18 mouse cellular contexts compared by ENCODE assay signal in the genomic region with DNA sequence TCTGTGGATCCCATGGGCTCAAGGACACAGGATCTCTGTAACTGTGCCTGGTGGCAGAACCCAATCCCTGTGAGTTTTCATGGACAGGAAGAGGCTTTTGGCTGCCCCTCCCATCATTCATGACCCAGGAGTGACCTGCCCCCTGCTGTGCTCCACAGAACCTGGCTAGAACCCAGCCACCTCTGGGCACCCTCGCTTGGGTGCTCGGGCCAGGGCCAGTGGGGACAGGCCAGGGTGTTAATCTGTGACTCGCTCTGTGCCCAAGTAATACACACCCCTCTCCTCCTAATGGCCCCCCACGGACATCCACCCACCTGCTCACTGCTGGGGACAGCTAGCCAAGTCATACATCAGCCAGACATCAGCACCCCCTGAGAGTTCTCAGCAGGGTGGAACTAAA.
DNase-seq lines count a peak whose midpoint lies in the region; ATAC-seq and TF ChIP-seq lines count a peak whose summit lies in the region.
"Had no signal": no experiment of that assay in that cellular context is flagged by ENCODE, and none has a peak within 500 bp of the region (broad histone marks: within the 10 kb centered on the region; RNA-seq: fewer than 3 reads in every experiment).

No protein-coding gene starts in this region.

- H3K9ac ChIP-seq in kidney, embryonic 14.5 days (ENCODE audit: low read depth, low read length) = no peak overlapping the region
- H3K9ac ChIP-seq: heart, embryonic 15.5 days; hindbrain, embryonic 14.5 days had no signal

- no peak overlapping the region for H3K27ac ChIP-seq in kidney, embryonic 14.5 days (ENCODE audit: low read depth, low read length)
- H3K27ac ChIP-seq in kidney, adult 2 months (ENCODE audit: insufficient read depth, low read depth, low read length) = peak overlapping the region; percentile 96
- H3K27ac ChIP-seq: embryonic facial prominence, embryonic 10.5 days; heart, embryonic 15.5 days; hindbrain, embryonic 14.5 days had no signal

- peak; percentile 37 for DNase-seq in adrenal gland, postnatal 10 days
- DNase-seq in adrenal gland, adult 8-10 months = no peak
- peak; percentile 98 for DNase-seq in kidney, adult 11 months
- peak; percentile 97 for DNase-seq in kidney, adult 2 months
- DNase-seq in kidney, postnatal 36 days = peak; percentile 92 to 97
- no peak for DNase-seq in thymus, postnatal 0 days (ENCODE audit: low spot score)
- no peak for DNase-seq in testis, postnatal 14 days (ENCODE audit: low spot score)
- DNase-seq: cerebellum, adult 11-12 months; cerebellum, postnatal 36 days; gastrocnemius, postnatal 36 days; lung, postnatal 36 days; right cerebral cortex, postnatal 25 days had no signal

- H3K27me3 ChIP-seq in kidney, embryonic 14.5 days (ENCODE audit: control insufficient read depth, insufficient read depth, low read length) = no peaks in the 10 kb centered on the region
- H3K27me3 ChIP-seq in kidney, adult 2 months (replicated peaks; ENCODE audit: control insufficient read depth, insufficient read depth, low read length) = no peaks in the 10 kb centered on the region
- H3K27me3 ChIP-seq: heart, embryonic 15.5 days had no signal

- H3K9me3 ChIP-seq in kidney, embryonic 14.5 days (ENCODE audit: control insufficient read depth, low read length) = no peaks in the 10 kb centered on the region
- H3K9me3 ChIP-seq: embryonic facial prominence, embryonic 10.5 days; heart, embryonic 15.5 days had no signal

- no peak for ATAC-seq in kidney, embryonic 14.5 days (ENCODE audit: low FRiP score, low TSS enrichment)
- ATAC-seq: activated CD4-positive, CD25-positive, alpha-beta regulatory T cell, adult 4 months had no signal

- TF ChIP-seq POLR2A in kidney, adult 2 months (IDR thresholded peaks at IDR 0.05; ENCODE audit: low read depth, low read length) = no peak

- H3K4me3 ChIP-seq in kidney, embryonic 14.5 days (ENCODE audit: low read length) = no peak overlapping the region
- no peak overlapping the region for H3K4me3 ChIP-seq in kidney, adult 2 months (ENCODE audit: insufficient read depth, low read depth, low read length)
- H3K4me3 ChIP-seq: embryonic facial prominence, embryonic 10.5 days; heart, embryonic 15.5 days had no signal

- H3K4me1 ChIP-seq in kidney, embryonic 14.5 days (ENCODE audit: control insufficient read depth, insufficient read depth, low read length) = peaks cover 30% of the 10 kb centered on the region
- H3K4me1 ChIP-seq in kidney, adult 2 months (ENCODE audit: control insufficient read depth, insufficient read depth, low read length) = peaks cover 59% of the 10 kb centered on the region

- no peaks in the 10 kb centered on the region; the same call in 1 of the 2 replicates for H3K36me3 ChIP-seq in kidney, embryonic 14.5 days (ENCODE audit: control insufficient read depth, insufficient read depth, low read length)
- H3K36me3 ChIP-seq in kidney, adult 2 months (ENCODE audit: control insufficient read depth, insufficient read depth, low read length) = no peaks in the 10 kb centered on the region
- H3K36me3 ChIP-seq: heart, embryonic 15.5 days had no signal

- WGBS in kidney, embryonic 14.5 days = 74% methylated on average over 4 of the region's 4 CpGs
- WGBS in kidney, adult 2 months = 18% methylated on average over 4 of the region's 4 CpGs

- H3K4me2 ChIP-seq in kidney, embryonic 14.5 days (replicated peaks; ENCODE audit: low read depth, low read length) = no peak overlapping the region
- H3K4me2 ChIP-seq: heart, embryonic 15.5 days; hindbrain, embryonic 14.5 days; midbrain, embryonic 11.5 days had no signal

- TF ChIP-seq CTCF in kidney, adult 2 months (conservative IDR thresholded peaks at IDR 0.05; ENCODE audit: insufficient read depth, insufficient read length, low read depth, low read length) = 0 out of 2 replicates have a peak, but pooled peaks have one; percentile 13

Comparison
In these comparisons a context has a peak if more than half of its experiments do, and no peak if none do; other contexts are left out.
1. DNase-seq: peak in adrenal gland, postnatal 10 days (single experiment), kidney, adult 11 months (single experiment), kidney, adult 2 months (single experiment) and kidney, postnatal 36 days (2 of 2); none in adrenal gland, adult 8-10 months (single experiment), thymus, postnatal 0 days (single experiment) and testis, postnatal 14 days (single experiment).